Mouse (Mus musculus): ENCODE results near the gene Sec1. TPM values are rescaled to one million over a fixed set of nuclear protein-coding genes. Genes with fewer than 3 reads are reported as not detected.

The Sec1 gene
- polyA plus RNA-seq, 1 experiment from 2014 or later: 0.40 TPM

- H3K9me3 ChIP-seq (ENCODE audit: control insufficient read depth, low read length): no peaks in the 10 kb centered on the region
- WGBS: 95% methylated on average over 10 of the region's 10 CpGs
- no peak overlapping the region for H3K9ac ChIP-seq
- ATAC-seq (ENCODE audit: low FRiP score): no peak
- no peaks in the 10 kb centered on the region for H3K4me1 ChIP-seq (replicated peaks; ENCODE audit: control insufficient read depth, insufficient read depth, low read length)
- H3K4me2 ChIP-seq (replicated peaks): no peak overlapping the region
- H3K27me3 ChIP-seq (ENCODE audit: control insufficient read depth, insufficient read depth, low read length): no peaks in the 10 kb centered on the region
- no peak overlapping the region for H3K4me3 ChIP-seq (replicated peaks; ENCODE audit: low read length)
- no peak for DNase-seq (ENCODE audit: low spot score)
- H3K36me3 ChIP-seq (replicated peaks; ENCODE audit: control insufficient read depth, insufficient read depth): peaks cover 60% of the 10 kb centered on the region
- no peak overlapping the region for H3K27ac ChIP-seq
Measured at GRCm38 (mm10) chr7:45726419-45726818, 32.2 kb upstream of the Sec1 start.

GRCm38 (mm10) chr7:45725713-45726112 lies 31.5 kb upstream of the Sec1 start, which contains the start of gene Spaca4:
TSS of gene Spaca4 (minus strand) at chr7:45725813.
- no peak for ATAC-seq (ENCODE audit: low FRiP score)
- no peak for DNase-seq (ENCODE audit: low spot score)
- whole genome bisulfite sequencing: 92% methylated on average over 11 of the region's 11 CpGs
- Histone ChIP-seq H3K4me3 (replicated peaks; ENCODE audit: low read length) (no peak within 1 kb of the TSS), H3K9ac (no peak within 1 kb of the TSS), H3K9me3 (ENCODE audit: control insufficient read depth, low read length) (no peaks in the 10 kb centered on the region), H3K36me3 (replicated peaks; ENCODE audit: control insufficient read depth, insufficient read depth) (peaks cover 67% of the 10 kb centered on the region), H3K4me1 (replicated peaks; ENCODE audit: control insufficient read depth, insufficient read depth, low read length) (no peaks in the 10 kb centered on the region), H3K4me2 (replicated peaks) (no peak within 1 kb of the TSS), H3K27me3 (ENCODE audit: control insufficient read depth, insufficient read depth, low read length) (no peaks in the 10 kb centered on the region), H3K27ac (no peak within 1 kb of the TSS)

DNA sequence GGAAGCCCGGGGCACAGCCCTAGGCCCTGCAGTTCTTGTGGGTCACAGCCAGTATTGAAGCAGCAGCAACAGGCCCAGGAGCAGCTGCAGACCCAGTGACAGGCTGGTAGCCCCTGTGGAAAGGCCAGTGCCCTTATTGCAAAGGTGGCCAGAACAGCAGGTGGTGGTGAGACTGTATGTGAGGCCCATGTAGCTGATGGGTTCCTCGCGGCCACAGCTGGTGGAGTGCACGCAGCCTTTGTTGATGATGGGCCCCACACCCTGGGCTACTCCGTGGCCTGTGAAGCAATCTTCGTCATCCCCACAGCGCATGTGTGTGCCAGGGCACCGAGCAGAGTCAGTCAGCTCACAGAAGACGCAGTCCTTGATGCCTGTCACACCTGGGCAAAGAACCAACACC lies 30.9 kb upstream of the Sec1 start:
- H3K36me3 ChIP-seq (replicated peaks; ENCODE audit: control insufficient read depth, insufficient read depth): peaks cover 73% of the 10 kb centered on the region
- ATAC-seq (ENCODE audit: low FRiP score): no peak
- WGBS: 95% methylated on average over 9 of the region's 9 CpGs

GRCm38 (mm10) chr7:45723781-45724180 lies 29.6 kb upstream of the Sec1 start:
- Histone ChIP-seq H3K27me3 (ENCODE audit: control insufficient read depth, insufficient read depth, low read length) (no peaks in the 10 kb centered on the region), H3K27ac (no peak overlapping the region), H3K9ac (no peak overlapping the region), H3K4me2 (replicated peaks) (no peak overlapping the region), H3K9me3 (ENCODE audit: control insufficient read depth, low read length) (no peaks in the 10 kb centered on the region), H3K36me3 (replicated peaks; ENCODE audit: control insufficient read depth, insufficient read depth) (peaks cover 85% of the 10 kb centered on the region), H3K4me3 (replicated peaks; ENCODE audit: low read length) (no peak overlapping the region), H3K4me1 (replicated peaks; ENCODE audit: control insufficient read depth, insufficient read depth, low read length) (peaks cover 8% of the 10 kb centered on the region)
- ATAC-seq (ENCODE audit: low FRiP score): no peak
- 95% methylated on average over 14 of the region's 14 CpGs for WGBS
- no peak for DNase-seq (ENCODE audit: low spot score)

More for the DNA sequence above, 30.9 kb upstream of the Sec1 start:
- no peak overlapping the region for H3K4me2 ChIP-seq (replicated peaks)
- no peak overlapping the region for H3K27ac ChIP-seq
- no peaks in the 10 kb centered on the region for H3K27me3 ChIP-seq (ENCODE audit: control insufficient read depth, insufficient read depth, low read length)
- no peaks in the 10 kb centered on the region for H3K4me1 ChIP-seq (replicated peaks; ENCODE audit: control insufficient read depth, insufficient read depth, low read length)
- H3K4me3 ChIP-seq (replicated peaks; ENCODE audit: low read length): no peak overlapping the region
- no peaks in the 10 kb centered on the region for H3K9me3 ChIP-seq (ENCODE audit: control insufficient read depth, low read length)
- no peak overlapping the region for H3K9ac ChIP-seq
- no peak for DNase-seq (ENCODE audit: low spot score)

- H3K4me3 ChIP-seq (replicated peaks; ENCODE audit: low read length): no peak overlapping the region
- H3K27me3 ChIP-seq (ENCODE audit: control insufficient read depth, insufficient read depth, low read length): no peaks in the 10 kb centered on the region
- DNase-seq (ENCODE audit: low spot score) (no peak), ATAC-seq (ENCODE audit: low FRiP score) (no peak)
- no peak overlapping the region for H3K9ac ChIP-seq
- WGBS: 88% methylated on average over 4 of the region's 4 CpGs
- H3K27ac ChIP-seq: no peak overlapping the region
- H3K9me3 ChIP-seq (ENCODE audit: control insufficient read depth, low read length): no peaks in the 10 kb centered on the region
- H3K36me3 ChIP-seq (replicated peaks; ENCODE audit: control insufficient read depth, insufficient read depth): peaks cover 85% of the 10 kb centered on the region
- peaks cover 11% of the 10 kb centered on the region for H3K4me1 ChIP-seq (replicated peaks; ENCODE audit: control insufficient read depth, insufficient read depth, low read length)
- no peak overlapping the region for H3K4me2 ChIP-seq (replicated peaks)
Measured at GRCm38 (mm10) chr7:45723301-45723700, 29.1 kb upstream of the Sec1 start.

DNA sequence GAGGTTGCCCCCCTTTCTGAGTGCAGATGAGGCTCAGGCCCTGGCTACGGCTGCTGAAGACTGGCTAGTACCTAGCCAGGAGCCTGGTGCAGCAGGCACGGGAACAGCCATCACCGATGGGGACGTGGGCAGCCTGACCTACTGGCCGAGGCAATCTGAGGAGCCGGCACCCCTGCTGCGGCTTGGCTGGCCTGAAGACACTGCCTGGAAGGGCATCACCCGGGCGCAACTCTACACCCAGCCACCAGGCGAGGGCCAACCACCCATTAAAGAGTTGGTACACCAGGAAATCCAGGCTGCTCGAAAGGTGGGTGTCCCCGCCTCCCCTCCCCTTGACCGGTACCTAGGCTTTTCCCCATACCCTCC lies 28.1 kb upstream of the Sec1 start:
- Histone ChIP-seq H3K9me3 (ENCODE audit: control insufficient read depth, low read length) (no peaks in the 10 kb centered on the region), H3K4me1 (replicated peaks; ENCODE audit: control insufficient read depth, insufficient read depth, low read length) (peaks cover 11% of the 10 kb centered on the region), H3K27ac (no peak overlapping the region), H3K4me3 (replicated peaks; ENCODE audit: low read length) (no peak overlapping the region), H3K9ac (no peak overlapping the region), H3K36me3 (replicated peaks; ENCODE audit: control insufficient read depth, insufficient read depth) (peaks cover 82% of the 10 kb centered on the region), H3K4me2 (replicated peaks) (no peak overlapping the region), H3K27me3 (ENCODE audit: control insufficient read depth, insufficient read depth, low read length) (no peaks in the 10 kb centered on the region)
- WGBS: 82% methylated on average over 13 of the region's 13 CpGs
- no peak for ATAC-seq (ENCODE audit: low FRiP score)
- no peak for DNase-seq (ENCODE audit: low spot score)

DNA sequence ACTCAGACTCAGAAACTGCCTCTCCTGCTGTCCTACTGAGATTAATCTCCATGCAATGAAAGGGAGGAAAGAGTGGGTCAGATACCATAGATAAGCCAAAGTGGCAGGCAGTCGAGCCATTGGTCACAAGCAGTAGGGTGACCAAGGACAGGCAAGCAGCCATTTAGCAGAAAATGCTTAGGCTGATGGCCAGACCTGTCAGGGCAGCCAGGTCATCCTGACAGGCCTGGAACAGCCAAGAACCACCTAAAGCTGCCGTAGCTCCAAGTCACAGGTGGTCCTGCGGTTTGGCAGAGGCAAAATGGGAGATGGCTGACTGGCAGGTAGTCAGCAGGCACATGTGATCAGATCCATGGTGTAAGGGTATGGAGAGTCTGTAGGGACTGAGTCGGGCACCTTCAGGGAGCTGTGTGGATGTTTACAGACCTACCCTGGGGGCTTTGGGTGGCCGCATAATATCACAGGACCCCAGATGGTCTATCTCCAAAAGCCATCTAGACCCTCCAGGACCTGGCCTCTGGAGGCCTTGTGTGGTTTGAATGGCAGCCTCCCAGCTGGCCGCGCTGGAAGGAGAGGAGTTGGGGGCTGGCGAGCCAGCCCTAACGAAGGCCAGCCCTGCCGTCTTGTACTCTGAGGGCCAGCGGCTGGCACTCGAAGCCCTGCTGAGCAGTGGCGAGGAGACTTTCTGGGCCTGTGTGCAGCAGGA lies 27.6 kb upstream of the Sec1 start:
- ATAC-seq (ENCODE audit: low FRiP score) (no peak), DNase-seq (ENCODE audit: low spot score) (no peak)
- Histone ChIP-seq H3K4me1 (replicated peaks; ENCODE audit: control insufficient read depth, insufficient read depth, low read length) (peaks cover 16% of the 10 kb centered on the region), H3K27ac (no peak overlapping the region), H3K4me3 (replicated peaks; ENCODE audit: low read length) (no peak overlapping the region), H3K36me3 (replicated peaks; ENCODE audit: control insufficient read depth, insufficient read depth) (peaks cover 77% of the 10 kb centered on the region), H3K4me2 (replicated peaks) (no peak overlapping the region), H3K27me3 (ENCODE audit: control insufficient read depth, insufficient read depth, low read length) (no peaks in the 10 kb centered on the region), H3K9ac (no peak overlapping the region), H3K9me3 (ENCODE audit: control insufficient read depth, low read length) (no peaks in the 10 kb centered on the region)
- 60% methylated on average over 13 of the region's 13 CpGs for WGBS

- no peak overlapping the region for H3K4me3 ChIP-seq (replicated peaks; ENCODE audit: low read length)
- peaks cover 71% of the 10 kb centered on the region for H3K36me3 ChIP-seq (replicated peaks; ENCODE audit: control insufficient read depth, insufficient read depth)
- no peak for DNase-seq (ENCODE audit: low spot score)
- H3K27ac ChIP-seq: no peak overlapping the region
- H3K9me3 ChIP-seq (ENCODE audit: control insufficient read depth, low read length): no peaks in the 10 kb centered on the region
- H3K9ac ChIP-seq: no peak overlapping the region
- H3K4me2 ChIP-seq (replicated peaks): no peak overlapping the region
- no peak for ATAC-seq (ENCODE audit: low FRiP score)
- 84% methylated on average over 7 of the region's 7 CpGs for WGBS
- H3K4me1 ChIP-seq (replicated peaks; ENCODE audit: control insufficient read depth, insufficient read depth, low read length): peaks cover 22% of the 10 kb centered on the region
- no peaks in the 10 kb centered on the region for H3K27me3 ChIP-seq (ENCODE audit: control insufficient read depth, insufficient read depth, low read length)
Measured at GRCm38 (mm10) chr7:45721234-45721571, 27.0 kb upstream of the Sec1 start.

- Histone ChIP-seq H3K4me1 (replicated peaks; ENCODE audit: control insufficient read depth, insufficient read depth, low read length) (peaks cover 28% of the 10 kb centered on the region), H3K9ac (no peak within 1 kb of the TSS), H3K4me2 (replicated peaks) (no peak within 1 kb of the TSS), H3K4me3 (replicated peaks; ENCODE audit: low read length) (no peak within 1 kb of the TSS), H3K27ac (no peak within 1 kb of the TSS), H3K36me3 (replicated peaks; ENCODE audit: control insufficient read depth, insufficient read depth) (peaks cover 65% of the 10 kb centered on the region), H3K9me3 (ENCODE audit: control insufficient read depth, low read length) (no peaks in the 10 kb centered on the region), H3K27me3 (ENCODE audit: control insufficient read depth, insufficient read depth, low read length) (no peaks in the 10 kb centered on the region)
- DNase-seq (ENCODE audit: low spot score) (no peak), ATAC-seq (ENCODE audit: low FRiP score) (no peak)
- 84% methylated on average over 14 of the region's 14 CpGs for WGBS
Measured at GRCm38 (mm10) chr7:45720413-45721233, 26.4 kb upstream of the Sec1 start, which contains the start of gene Fam83e. TSS of gene Fam83e (plus strand) at chr7:45721212.
